Mouse (Mus musculus): ENCODE measurements at regions not wholly inside any gene's neighbourhood (a gene's known extent, or its start where the extent isn't known, plus 50 kb on each side); places are given as distances from the start of the nearest gene placed in this dataset.

GRCm38 (mm10) chr16:93193263-93193662, 367.3 kb upstream of the Runx1 start:
- TF ChIP-seq POLR2A (IDR thresholded peaks at IDR 0.05; ENCODE audit: control insufficient read depth, extremely low read depth, insufficient read depth, low read length, poor library complexity): no peak
- no peak for TF ChIP-seq CTCF (IDR thresholded peaks at IDR 0.05; ENCODE audit: borderline replicate concordance, control insufficient read depth, extremely low read depth, insufficient read depth, low read length, poor library complexity)
